Mouse (Mus musculus) hematopoietic multipotent progenitor cell, adult 10-12 weeks (in vitro differentiated cells): ENCODE data around the gene Gm20878. TPM values are rescaled to one million over a fixed set of nuclear protein-coding genes. Genes with fewer than 3 reads are reported as not detected.

Source experiments
- polyA plus RNA-seq: library from polyadenylated mRNA; stranded (reverse); fragments of >175 nt; gene quantifications from 2 replicates; pipeline ENCODE4 v1.2.3, GENCODE M21; 2012; ENCODE audit warnings: low replicate concordance

Gene Gm20878
- polyA plus RNA-seq = 6.3 and 22.1 TPM in 2 replicates

GRCm38 (mm10) chr4:41941272-41941671 lies at the start of gene Gm20878:
Gene Gm20878 (plus strand): TSS chr4:41941572.

GRCm38 (mm10) chr4:41903310-41903709 lies 38.1 kb upstream of the Gm20878 start, which contains the start of gene Gm21541:
Gene Gm21541 (plus strand): TSS chr4:41903610.

GRCm38 (mm10) chr4:41965758-41966157 lies 24.4 kb downstream of the Gm20878 start, which contains the start of gene Fam205a4:
Gene Fam205a4 (plus strand): TSS chr4:41966058.

Other genes starting within 250 kb of the Gm20878 start
- gene Cntfr, start 244.5 kb upstream of the Gm20878 start, polyA plus RNA-seq = 0.27 and 0.59 TPM in 2 replicates
- gene Il11ra1, start 241.6 kb upstream of the Gm20878 start, polyA plus RNA-seq = 5.0 and 10.5 TPM in 2 replicates
- gene Rpp25l, start 228.0 kb upstream of the Gm20878 start, polyA plus RNA-seq = 55.1 and 56.5 TPM in 2 replicates
- 83.5 and 170 TPM in 2 replicates for gene Dctn3, start 218.4 kb upstream of the Gm20878 start, polyA plus RNA-seq
- gene Arid3c, start 210.4 kb upstream of the Gm20878 start, polyA plus RNA-seq = not detected in 2 replicates
- 30.4 and 49.1 TPM in 2 replicates for gene Galt, start 186.3 kb upstream of the Gm20878 start, polyA plus RNA-seq
- gene Sigmar1, start 185.4 kb upstream of the Gm20878 start, polyA plus RNA-seq = 22.0 and 46.7 TPM in 2 replicates
- gene Ccl27a, start 167.3 kb upstream of the Gm20878 start, polyA plus RNA-seq = not detected in 2 replicates
- not detected in 2 replicates for gene Gm21541, start 38.0 kb upstream of the Gm20878 start, polyA plus RNA-seq
- not detected in 2 replicates for gene Fam205a4, start 24.5 kb downstream of the Gm20878 start, polyA plus RNA-seq
- gene Gm21093, start 93.2 kb downstream of the Gm20878 start, polyA plus RNA-seq = not detected in 2 replicates
- not detected in 2 replicates for gene Gm3893, start 149.6 kb downstream of the Gm20878 start, polyA plus RNA-seq
- gene Gm13304, start 173.2 kb downstream of the Gm20878 start, polyA plus RNA-seq = not detected in 2 replicates
- not detected in 2 replicates for gene Gm13306, start 211.9 kb downstream of the Gm20878 start, polyA plus RNA-seq
- not detected in 2 replicates for gene Gm13305, start 227.0 kb downstream of the Gm20878 start, polyA plus RNA-seq